ENCODE assay signal across 9 mouse cellular contexts in genomic region chr7:138006971-138007370, GRCm38 (mm10).
DNase-seq lines count a peak whose midpoint lies in the region; ATAC-seq and TF ChIP-seq lines count a peak whose summit lies in the region.
"Had no signal": no experiment of that assay in that cellular context is flagged by ENCODE, and none has a peak within 500 bp of the region (broad histone marks: within the 10 kb centered on the region; RNA-seq: fewer than 3 reads in every experiment).

No protein-coding gene starts in this region.

- ATAC-seq in forebrain, postnatal 0 days = no peak
- no peak for ATAC-seq in forebrain, embryonic 11.5 days (replicated peaks; ENCODE audit: low FRiP score)
- ATAC-seq in activated CD4-positive, CD25-positive, alpha-beta regulatory T cell, adult 4 months = no peak

- no peaks in the 10 kb centered on the region for H3K9me3 ChIP-seq in forebrain, postnatal 0 days (ENCODE audit: low read length)
- H3K9me3 ChIP-seq in forebrain, embryonic 11.5 days (ENCODE audit: control insufficient read depth, low read length) = no peaks in the 10 kb centered on the region
- H3K9me3 ChIP-seq: stomach, embryonic 15.5 days had no signal

- no peaks in the 10 kb centered on the region for H3K27me3 ChIP-seq in forebrain, postnatal 0 days (ENCODE audit: insufficient read depth, low read length)
- H3K27me3 ChIP-seq in forebrain, embryonic 11.5 days (ENCODE audit: control insufficient read depth, insufficient read depth, low read length) = no peaks in the 10 kb centered on the region
- H3K27me3 ChIP-seq: stomach, embryonic 15.5 days had no signal

- H3K4me2 ChIP-seq in forebrain, postnatal 0 days (ENCODE audit: low read depth) = no peak overlapping the region
- no peak overlapping the region for H3K4me2 ChIP-seq in forebrain, embryonic 11.5 days (ENCODE audit: low read depth, low read length, severe bottlenecking)
- H3K4me2 ChIP-seq: stomach, embryonic 15.5 days had no signal

- no peak overlapping the region for H3K9ac ChIP-seq in forebrain, postnatal 0 days
- H3K9ac ChIP-seq in forebrain, embryonic 11.5 days (ENCODE audit: low read length) = no peak overlapping the region
- H3K9ac ChIP-seq: stomach, embryonic 15.5 days had no signal

- no peaks in the 10 kb centered on the region for H3K36me3 ChIP-seq in forebrain, postnatal 0 days (ENCODE audit: insufficient read depth)
- no peaks in the 10 kb centered on the region for H3K36me3 ChIP-seq in forebrain, embryonic 11.5 days (ENCODE audit: control insufficient read depth, insufficient read depth, low read length)
- H3K36me3 ChIP-seq: stomach, embryonic 15.5 days had no signal

- WGBS in forebrain, postnatal 0 days = 40% methylated on average over 3 of the region's 3 CpGs
- WGBS in forebrain, embryonic 11.5 days = 80% methylated on average over 3 of the region's 3 CpGs

- peak; percentile 16 for DNase-seq in forebrain, postnatal 0 days
- DNase-seq in forebrain, embryonic 11.5 days (ENCODE audit: low spot score) = no peak
- peak; percentile 7 for DNase-seq in ovary, adult 18-20 months (ENCODE audit: low spot score)
- no peak for DNase-seq in ovary, postnatal 10 days (ENCODE audit: low spot score)
- peak; percentile 26 to 42 for DNase-seq in heart, postnatal 36 days
- DNase-seq in skeletal muscle tissue, adult 2 months (ENCODE audit: low read depth, low spot score) = peak; percentile 7
- DNase-seq in kidney, adult 8-10 months = no peak

- peaks cover 13% of the 10 kb centered on the region; the same call in 1 of the 2 replicates for H3K4me1 ChIP-seq in forebrain, postnatal 0 days (ENCODE audit: insufficient read depth)
- H3K4me1 ChIP-seq in forebrain, embryonic 11.5 days (replicated peaks; ENCODE audit: control insufficient read depth, insufficient read depth, low read length) = no peaks in the 10 kb centered on the region
- H3K4me1 ChIP-seq: stomach, embryonic 15.5 days had no signal

- intact Hi-C loops in heart, postnatal 36 days (cut with DNase I) = no loop called here

- TF ChIP-seq CTCF in forebrain, postnatal 0 days (IDR thresholded peaks at IDR 0.05; ENCODE audit: low read depth) = no peak

- no peak overlapping the region for H3K27ac ChIP-seq in forebrain, postnatal 0 days (ENCODE audit: low read depth, low read length)
- H3K27ac ChIP-seq in forebrain, embryonic 11.5 days (ENCODE audit: low read depth, low read length) = no peak overlapping the region
- H3K27ac ChIP-seq: stomach, embryonic 15.5 days had no signal

- no peak overlapping the region for H3K4me3 ChIP-seq in forebrain, postnatal 0 days (ENCODE audit: low read depth, low read length)
- H3K4me3 ChIP-seq in forebrain, embryonic 11.5 days (ENCODE audit: low read depth, low read length) = no peak overlapping the region
- H3K4me3 ChIP-seq: stomach, embryonic 15.5 days had no signal

Comparison
In these comparisons a context has a peak if more than half of its experiments do, and no peak if none do; other contexts are left out.
1. DNase-seq: peak in forebrain, postnatal 0 days (single experiment), ovary, adult 18-20 months (single experiment), heart, postnatal 36 days (2 of 2) and skeletal muscle tissue, adult 2 months (single experiment); none in forebrain, embryonic 11.5 days (single experiment), ovary, postnatal 10 days (single experiment) and kidney, adult 8-10 months (0 of 2).